Comparison of ENCODE assay signal across 8 mouse cellular contexts in the genomic region with DNA sequence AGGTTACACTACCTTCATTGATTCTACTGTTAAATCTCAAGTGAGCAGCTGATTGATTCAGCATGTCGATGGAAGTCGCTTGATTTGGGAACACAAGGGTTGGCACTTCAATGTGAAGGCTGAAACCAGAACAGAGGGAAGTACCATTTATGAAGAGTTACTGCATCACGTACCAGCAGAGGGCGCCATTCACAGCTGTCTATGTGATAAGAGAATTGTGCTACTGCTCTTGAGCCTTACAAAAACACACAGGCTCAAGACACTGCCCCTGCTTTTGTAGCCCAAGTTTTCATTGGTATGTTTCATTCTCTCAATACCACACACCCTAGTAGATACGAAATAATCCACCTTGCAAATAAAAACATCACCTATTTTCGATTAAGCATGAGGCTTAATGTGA.
DNase-seq lines count a peak whose midpoint lies in the region; ATAC-seq and TF ChIP-seq lines count a peak whose summit lies in the region.

No protein-coding gene starts in this region.

- DNase-seq in forebrain, embryonic 10.5 days (ENCODE audit: extremely low spot score, low spot score) = peak; percentile 63
- peak; percentile 74 for DNase-seq in R1 (ENCODE audit: low read depth, low spot score)
- peak; percentile 65 to 67 for DNase-seq in cerebellum, postnatal 36 days
- DNase-seq in gastrocnemius, postnatal 36 days = peak; percentile 12 to 19
- peak; percentile 52 to 73 for DNase-seq in left cerebral cortex, adult 2 months (ENCODE audit: extremely low spot score in 1 of 2, low spot score in 2 of 2)
- peak; percentile 43 for DNase-seq in ovary, postnatal 14 days (ENCODE audit: low spot score)

- TF ChIP-seq CTCF in left cerebral cortex, adult 2 months (IDR thresholded peaks at IDR 0.05) = peak; percentile 74

- H3K27me3 ChIP-seq in forebrain, embryonic 10.5 days (ENCODE audit: poor library complexity, severe bottlenecking) = no peaks in the 10 kb centered on the region
- H3K27me3 ChIP-seq in forebrain, embryonic 16.5 days (replicated peaks; ENCODE audit: control insufficient read depth, insufficient read depth, low read length) = no peaks in the 10 kb centered on the region

- no peak overlapping the region for H3K4me2 ChIP-seq in forebrain, embryonic 16.5 days (ENCODE audit: low read length)

- H3K27ac ChIP-seq in forebrain, embryonic 10.5 days = no peak overlapping the region
- H3K27ac ChIP-seq in forebrain, embryonic 16.5 days (ENCODE audit: low read length) = no peak overlapping the region
- no peak overlapping the region for H3K27ac ChIP-seq in left cerebral cortex, adult 2 months

- intact Hi-C loops in gastrocnemius, postnatal 36 days (cut with DNase I) = loop anchor here (5.0 kb wide), 1 partner anchor 228 kb away; no protein-coding TSS in a partner anchor
- intact Hi-C loops in left cerebral cortex, adult 2 months (cut with DNase I) = loop anchor here (1.0 to 5.0 kb wide), 4 partner anchors 229 to 506 kb away; no protein-coding TSS in a partner anchor

- H3K4me1 ChIP-seq in forebrain, embryonic 10.5 days = no peaks in the 10 kb centered on the region
- no peaks in the 10 kb centered on the region for H3K4me1 ChIP-seq in forebrain, embryonic 16.5 days (replicated peaks; ENCODE audit: control insufficient read depth, insufficient read depth, low read length)

- 43% methylated on average over 6 of the region's 6 CpGs for WGBS in forebrain, embryonic 10.5 days
- 36% methylated on average over 6 of the region's 6 CpGs for WGBS in forebrain, embryonic 16.5 days

- no peaks in the 10 kb centered on the region for H3K36me3 ChIP-seq in forebrain, embryonic 10.5 days (replicated peaks)
- no peaks in the 10 kb centered on the region for H3K36me3 ChIP-seq in forebrain, embryonic 16.5 days (ENCODE audit: control insufficient read depth, insufficient read depth)

- ATAC-seq in forebrain, embryonic 16.5 days = no peak
- ATAC-seq in monocyte, adult 5-6 weeks (replicated peaks; ENCODE audit: insufficient number of reproducible peaks, low FRiP score, low TSS enrichment, poor library complexity, severe bottlenecking) = no peak

- H3K4me3 ChIP-seq in forebrain, embryonic 10.5 days = no peak overlapping the region
- no peak overlapping the region for H3K4me3 ChIP-seq in forebrain, embryonic 16.5 days (replicated peaks; ENCODE audit: low read length)
- H3K4me3 ChIP-seq in left cerebral cortex, adult 2 months = no peak overlapping the region

- no peak overlapping the region for H3K9ac ChIP-seq in forebrain, embryonic 16.5 days (replicated peaks; ENCODE audit: low read depth, low read length)

- no peaks in the 10 kb centered on the region for H3K9me3 ChIP-seq in forebrain, embryonic 10.5 days
- H3K9me3 ChIP-seq in forebrain, embryonic 16.5 days (ENCODE audit: control insufficient read depth, low read length) = no peaks in the 10 kb centered on the region

Comparison
In these comparisons a context has a peak if more than half of its experiments do, and no peak if none do; other contexts are left out.
1. DNase-seq: peak in every context shown above with its lines; median percentile 74 in R1; 66 in cerebellum, postnatal 36 days; 63 in forebrain, embryonic 10.5 days; 62 in left cerebral cortex, adult 2 months; 43 in ovary, postnatal 14 days; 16 in gastrocnemius, postnatal 36 days.